Mouse (Mus musculus) liver, adult 2 months (tissue): Measurements from ENCODE around the gene Uap1l1.

Experiments
- CTCF ChIP-seq: fragments of 200-500 bp; IDR thresholded peaks from 2 replicates; pipeline ENCODE4 v1.5.1; 2011; ENCODE audit warnings: low read depth, low read length, control low read depth
- POLR2A ChIP-seq: fragments of 200-500 bp; IDR thresholded peaks from 2 replicates; pipeline ENCODE4 v1.6.1; 2011; ENCODE audit warnings: low read length, control low read depth; ENCODE audit not compliant: insufficient read depth; ENCODE audit errors: extremely low read depth

DNA sequence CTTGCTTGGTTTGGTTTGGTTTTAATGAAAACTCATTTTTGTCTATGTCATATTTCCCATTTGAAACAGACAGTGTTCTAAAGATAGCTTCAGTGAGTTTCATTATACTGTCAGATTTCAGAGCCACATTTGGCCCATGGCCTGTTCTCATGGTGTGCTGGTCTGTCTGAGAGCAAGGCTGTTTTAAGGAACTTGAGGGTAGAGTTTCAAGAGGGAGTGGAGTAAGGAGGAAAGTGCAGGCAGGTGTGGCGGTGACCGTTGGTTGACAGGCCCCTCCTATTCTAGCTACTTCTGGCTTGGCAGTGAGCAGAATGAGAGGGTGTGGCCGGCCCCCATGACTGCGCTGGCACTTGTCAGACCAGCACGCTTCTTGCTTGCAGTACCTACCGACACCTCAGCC, 27.2 kb downstream of the Uap1l1 start:
- no peak for TF ChIP-seq CTCF
- TF ChIP-seq POLR2A, result no peak
